Mouse (Mus musculus) kidney, embryonic 14.5 days (tissue): ENCODE results near the gene Ephx3. TPM values are rescaled to one million over a fixed set of nuclear protein-coding genes. Genes with fewer than 3 reads are reported as not detected.
"Not testable (repeated sequence)": the region's sequence is repeated elsewhere in the genome, so short reads cannot be mapped to it uniquely, and the experiment has no call there.

Experiments used
- ATAC-seq: fragments of 200-750 bp; cut with Nextera tagmentation; 2 replicates; pipeline ENCODE4 v1.8.0; 2017; ENCODE audit warnings: moderate number of reproducible peaks, mild to moderate bottlenecking, moderate TSS enrichment, moderate library complexity; ENCODE audit not compliant: low FRiP score, low TSS enrichment
- H3K27ac ChIP-seq: fragments of 300-500 bp; sonication (generic); 2 replicates; pipeline ENCODE4 v1.5.1; 2014; ENCODE audit warnings: low read depth, mild to moderate bottlenecking, low read length, moderate library complexity, mixed read lengths
- H3K27me3 ChIP-seq: fragments of 300-500 bp; sonication (generic); 2 replicates; pipeline ENCODE4 v1.6.1; 2014; ENCODE audit warnings: mild to moderate bottlenecking, low read length; ENCODE audit not compliant: control insufficient read depth, insufficient read depth
- H3K36me3 ChIP-seq: fragments of 300-500 bp; sonication (generic); 2 replicates; pipeline ENCODE4 v1.6.1; 2014; ENCODE audit warnings: low read length, mixed read lengths; ENCODE audit not compliant: control insufficient read depth, insufficient read depth
- H3K4me1 ChIP-seq: fragments of 300-500 bp; sonication (generic); 2 replicates; pipeline ENCODE4 v1.6.1; 2014; ENCODE audit warnings: low read length, mixed read lengths; ENCODE audit not compliant: control insufficient read depth, insufficient read depth
- H3K4me2 ChIP-seq: fragments of 300-500 bp; sonication (generic); replicated peaks from 2 replicates; pipeline ENCODE4 v1.6.1; 2014; ENCODE audit warnings: low read depth, mild to moderate bottlenecking, low read length
- H3K4me3 ChIP-seq: fragments of 300-500 bp; sonication (generic); 2 replicates; pipeline ENCODE4 v1.5.1; 2014; ENCODE audit warnings: mild to moderate bottlenecking, low read length
- H3K9ac ChIP-seq: fragments of 300-500 bp; sonication (generic); 2 replicates; pipeline ENCODE4 v1.6.1; 2014; ENCODE audit warnings: low read depth, mild to moderate bottlenecking, low read length, moderate library complexity
- H3K9me3 ChIP-seq: fragments of 300-500 bp; sonication (generic); 2 replicates; pipeline ENCODE4 v1.6.1; 2016; ENCODE audit warnings: low read length; ENCODE audit not compliant: control insufficient read depth
- WGBS: fragments of 180-500 bp; shearing (Covaris S2); extraction: QIAGEN DNeasy Blood & Tissue Kit; methylation state at CpG from one replicate; pipeline ENCODE4 v1.1.7; 2014; 5-methylcytosine and 5-hydroxymethylcytosine counted together
- polyA plus RNA-seq: library from polyadenylated mRNA; unstranded; fragments of >200 nt; fragmentation: Nextera tagmentation; extraction: Ambion mirVana; gene quantifications from 2 replicates; pipeline ENCODE4 v1.2.1, GENCODE M21; 2014

The Ephx3 gene
- 0.10 TPM in 1 of 2 replicates, not detected in the other for polyA plus RNA-seq

GRCm38 (mm10) chr17:32188863-32189636, at the start of gene Ephx3:
Gene Ephx3, minus strand, starts transcription at chr17:32189549.
- 5% methylated on average over 42 of the region's 42 CpGs for WGBS
- peak; percentile 38 for ATAC-seq
- no peak within 1 kb of the TSS for H3K9ac ChIP-seq
- H3K4me1 ChIP-seq = peaks cover 10% of the 10 kb centered on the region; the same call in 1 of the 2 replicates
- no peak within 1 kb of the TSS for H3K27ac ChIP-seq
- peak within 1 kb of the TSS; percentile 53 for H3K4me2 ChIP-seq
- no peaks in the 10 kb centered on the region for H3K9me3 ChIP-seq
- H3K27me3 ChIP-seq = peaks cover 13% of the 10 kb centered on the region
- peak within 1 kb of the TSS; percentile 39 for H3K4me3 ChIP-seq
- H3K36me3 ChIP-seq = no peaks in the 10 kb centered on the region

DNA sequence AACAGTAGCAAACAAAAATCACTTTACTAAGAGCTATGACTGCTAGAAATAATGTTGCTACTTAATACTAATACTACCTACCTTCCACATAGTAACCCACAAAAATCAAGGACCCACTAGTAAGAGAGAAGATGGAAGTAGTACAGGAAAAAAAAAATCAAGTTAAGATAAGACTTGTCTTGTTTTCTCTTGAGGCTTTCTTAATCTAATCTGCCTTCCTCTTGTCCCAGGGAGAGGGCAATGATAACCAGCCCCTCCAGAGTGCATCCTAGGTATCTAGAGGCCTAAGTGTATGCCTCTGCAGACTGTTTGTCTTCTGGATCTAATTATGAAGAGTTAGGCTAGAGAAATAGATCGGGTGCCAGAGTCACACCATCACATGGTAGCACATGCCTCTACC, 49.2 kb upstream of the Ephx3 start:
- WGBS = 92% methylated on average over 1 of the region's 1 CpGs
- H3K36me3 ChIP-seq = peaks cover 3% of the 10 kb centered on the region
- no peak overlapping the region for H3K4me3 ChIP-seq
- no peaks in the 10 kb centered on the region for H3K4me1 ChIP-seq
- no peak overlapping the region for H3K4me2 ChIP-seq
- H3K27ac ChIP-seq = no peak overlapping the region
- H3K9ac ChIP-seq = no peak overlapping the region
- no peak for ATAC-seq
- H3K27me3 ChIP-seq = no peaks in the 10 kb centered on the region
- H3K9me3 ChIP-seq = no peaks in the 10 kb centered on the region

DNA sequence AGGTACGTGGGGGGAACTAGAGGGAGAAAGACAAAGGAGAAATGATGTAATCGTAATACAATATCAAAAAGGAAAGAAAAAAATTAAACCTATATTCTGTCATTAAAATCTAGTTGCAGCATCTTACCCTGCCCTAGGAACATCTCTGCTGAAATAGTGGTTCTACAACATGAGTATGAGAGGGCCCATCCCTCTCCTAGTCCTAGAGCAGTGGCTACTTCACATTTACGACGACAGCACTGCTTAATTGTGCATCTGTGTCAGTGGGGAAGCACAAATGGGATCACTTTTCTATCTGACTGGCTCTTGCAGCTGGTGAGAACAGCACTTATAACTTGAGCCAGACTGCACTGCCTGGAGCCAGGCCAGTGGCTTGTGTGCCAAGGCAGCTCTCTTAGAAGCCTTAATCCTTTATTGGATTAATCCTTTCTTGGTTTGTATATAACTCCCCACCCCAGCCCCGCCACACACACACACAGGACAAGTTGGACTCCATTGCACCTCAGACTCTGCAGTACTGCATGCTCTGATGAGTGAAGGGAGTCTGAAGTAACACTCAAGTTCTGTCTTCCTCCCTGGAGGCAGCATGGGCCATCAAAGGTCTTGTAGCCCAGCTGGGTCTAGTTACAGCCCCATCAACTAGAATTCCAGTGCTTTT, 46.3 kb upstream of the Ephx3 start:
- H3K9ac ChIP-seq = no peak overlapping the region
- 67% methylated on average over 5 of the region's 5 CpGs for WGBS
- no peak overlapping the region for H3K4me3 ChIP-seq
- H3K27ac ChIP-seq = 0 out of 2 replicates have a peak overlapping the region, but pooled peaks have one; percentile 17
- H3K4me1 ChIP-seq = no peaks in the 10 kb centered on the region
- no peaks in the 10 kb centered on the region for H3K9me3 ChIP-seq
- ATAC-seq = no peak
- H3K36me3 ChIP-seq = no peaks in the 10 kb centered on the region; the same call in 1 of the 2 replicates
- H3K27me3 ChIP-seq = no peaks in the 10 kb centered on the region
- H3K4me2 ChIP-seq = no peak overlapping the region

- Histone ChIP-seq H3K4me2 (no peak overlapping the region), H3K27ac (no peak overlapping the region), H3K4me3 (no peak overlapping the region), H3K36me3 (peaks cover 18% of the 10 kb centered on the region), H3K27me3 (no peaks in the 10 kb centered on the region), H3K9me3 (no peaks in the 10 kb centered on the region), H3K9ac (no peak overlapping the region), H3K4me1 (no peaks in the 10 kb centered on the region)
- ATAC-seq = no peak
Measured at GRCm38 (mm10) chr17:32233174-32233573, 43.8 kb upstream of the Ephx3 start.

GRCm38 (mm10) chr17:32229256-32229655, 39.9 kb upstream of the Ephx3 start:
- Histone ChIP-seq H3K27me3 (no peaks in the 10 kb centered on the region), H3K36me3 (peaks cover 55% of the 10 kb centered on the region), H3K4me1 (no peaks in the 10 kb centered on the region), H3K9ac (no peak overlapping the region), H3K27ac (no peak overlapping the region), H3K4me3 (no peak overlapping the region), H3K4me2 (no peak overlapping the region), H3K9me3 (no peaks in the 10 kb centered on the region)
- 98% methylated on average over 4 of the region's 4 CpGs for WGBS
- ATAC-seq = no peak

GRCm38 (mm10) chr17:32220873-32221272, 31.5 kb upstream of the Ephx3 start:
- Histone ChIP-seq H3K9ac (no peak overlapping the region), H3K4me1 (no peaks in the 10 kb centered on the region), H3K36me3 (peaks cover 91% of the 10 kb centered on the region), H3K27ac (no peak overlapping the region), H3K4me2 (no peak overlapping the region), H3K9me3 (no peaks in the 10 kb centered on the region), H3K27me3 (no peaks in the 10 kb centered on the region), H3K4me3 (no peak overlapping the region)
- ATAC-seq = no peak
- WGBS = 74% methylated on average over 3 of the region's 3 CpGs

DNA sequence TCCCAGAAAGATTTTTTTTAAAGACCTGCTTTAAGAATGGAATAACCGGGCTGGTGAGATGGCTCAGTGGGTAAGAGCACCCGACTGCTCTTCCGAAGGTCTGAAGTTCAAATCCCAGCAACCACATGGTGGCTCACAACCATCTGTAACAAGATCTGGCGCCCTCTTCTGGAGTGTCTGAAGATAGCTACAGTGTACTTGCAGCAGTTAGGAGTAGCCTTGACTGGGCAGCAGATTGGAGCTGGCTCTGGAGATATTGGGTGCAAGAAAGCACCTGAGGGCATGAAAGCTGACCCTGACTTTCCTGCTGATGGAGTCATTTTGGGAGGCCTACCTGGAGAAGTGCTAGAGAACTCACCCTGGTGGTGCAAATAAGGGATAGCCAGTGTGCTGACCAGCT, 26.2 kb upstream of the Ephx3 start:
- WGBS = 84% methylated on average over 4 of the region's 4 CpGs
- not testable (repeated sequence) for H3K4me1 ChIP-seq, H3K9ac ChIP-seq, H3K4me3 ChIP-seq, H3K9me3 ChIP-seq, ATAC-seq, H3K27ac ChIP-seq, H3K27me3 ChIP-seq, H3K4me2 ChIP-seq
- peaks cover 89% of the 10 kb centered on the region for H3K36me3 ChIP-seq

- ATAC-seq, H3K4me3 ChIP-seq, H3K4me2 ChIP-seq, H3K4me1 ChIP-seq, H3K9me3 ChIP-seq, H3K27ac ChIP-seq, H3K9ac ChIP-seq, H3K27me3 ChIP-seq: not testable (repeated sequence)
- H3K36me3 ChIP-seq = peaks cover 95% of the 10 kb centered on the region
- 91% methylated on average over 6 of the region's 6 CpGs for WGBS
Measured at GRCm38 (mm10) chr17:32211554-32211953, 22.2 kb upstream of the Ephx3 start.

- Histone ChIP-seq H3K9ac (no peak overlapping the region), H3K4me2 (no peak overlapping the region), H3K27me3 (no peaks in the 10 kb centered on the region), H3K9me3 (no peaks in the 10 kb centered on the region), H3K36me3 (peaks cover 99% of the 10 kb centered on the region), H3K4me1 (0 out of 2 replicates have a peak, but pooled peaks cover 3% of the 10 kb centered on the region), H3K27ac (peak overlapping the region; percentile 24; the same call in 1 of the 2 replicates), H3K4me3 (no peak overlapping the region)
- 38% methylated on average over 3 of the region's 3 CpGs for WGBS
- ATAC-seq = no peak; the same call in 1 of the 2 replicates
Measured at GRCm38 (mm10) chr17:32209752-32210151, 20.4 kb upstream of the Ephx3 start.
